ENCODE assay signal across 8 mouse cellular contexts in genomic region chr13:67451172-67452020, GRCm38 (mm10). TPM values are rescaled to one million over a fixed set of nuclear protein-coding genes. Genes with fewer than 3 reads are reported as not detected.
DNase-seq lines count a peak whose midpoint lies in the region; ATAC-seq and TF ChIP-seq lines count a peak whose summit lies in the region.

Zfp874a (minus strand) TSS chr13:67451624.

- TF ChIP-seq EP300 in CH12.LX (IDR thresholded peaks at IDR 0.05; ENCODE audit: low read length) = no peak
- TF ChIP-seq EP300 in heart, postnatal 0 days (IDR thresholded peaks at IDR 0.05; ENCODE audit: low read depth) = no peak

- peaks cover 2 to 17% of the 10 kb centered on the region in 2 experiments; a peak in 2 of 4 replicates for H3K4me1 ChIP-seq in CH12.LX (ENCODE audit: control insufficient read depth in 1 of 2, insufficient read depth in 2 of 2)
- H3K4me1 ChIP-seq in forebrain, embryonic 12.5 days = peaks cover 11% of the 10 kb centered on the region
- peaks cover 3% of the 10 kb centered on the region; the same call in 1 of the 2 replicates for H3K4me1 ChIP-seq in heart, postnatal 0 days (ENCODE audit: control insufficient read depth, insufficient read depth)
- H3K4me1 ChIP-seq in liver, embryonic 16.5 days (ENCODE audit: control insufficient read depth, low read depth, low read length) = no peaks in the 10 kb centered on the region; the same call in 1 of the 2 replicates
- H3K4me1 ChIP-seq in neural tube, embryonic 13.5 days (replicated peaks) = peaks cover 11% of the 10 kb centered on the region
- peaks cover 5% of the 10 kb centered on the region for H3K4me1 ChIP-seq in testis, adult 2 months (ENCODE audit: control insufficient read depth, insufficient read depth, low read length)

- TF ChIP-seq POLR2A in CH12.LX (IDR thresholded peaks at IDR 0.05; ENCODE audit: low read depth, low read length) = peak; percentile 42
- TF ChIP-seq POLR2A in testis, adult 2 months (IDR thresholded peaks at IDR 0.05; ENCODE audit: control insufficient read depth, low read depth, low read length) = no peak

- H3K4me2 ChIP-seq in CH12.LX (ENCODE audit: insufficient read depth, low read depth, poor library complexity, severe bottlenecking) = peak within 1 kb of the TSS; percentile 85
- peak within 1 kb of the TSS; percentile 75 for H3K4me2 ChIP-seq in forebrain, embryonic 12.5 days
- H3K4me2 ChIP-seq in heart, postnatal 0 days (ENCODE audit: low read depth, low read length) = peak within 1 kb of the TSS; percentile 71
- peak within 1 kb of the TSS; percentile 68 for H3K4me2 ChIP-seq in liver, embryonic 16.5 days (ENCODE audit: low read depth, low read length)
- peak within 1 kb of the TSS; percentile 65 for H3K4me2 ChIP-seq in neural tube, embryonic 13.5 days

- no peaks in the 10 kb centered on the region for H3K9me3 ChIP-seq in CH12.LX (replicated peaks; ENCODE audit: low read length)
- H3K9me3 ChIP-seq in forebrain, embryonic 12.5 days = no peaks in the 10 kb centered on the region
- no peaks in the 10 kb centered on the region for H3K9me3 ChIP-seq in heart, postnatal 0 days (replicated peaks; ENCODE audit: control insufficient read depth, low read length)
- no peaks in the 10 kb centered on the region for H3K9me3 ChIP-seq in liver, embryonic 16.5 days (replicated peaks; ENCODE audit: control insufficient read depth, low read length)
- H3K9me3 ChIP-seq in neural tube, embryonic 13.5 days = 0 out of 2 replicates have a peak, but pooled peaks cover 5% of the 10 kb centered on the region

- in situ Hi-C loops in CH12.LX (cut with MboI; ENCODE audit: low pct_ligation_motif_present, low pct_unique_long_range_greater_than_20kb, low sequenced_read_pairs) = no loop called here

- dilution Hi-C loops in CH12.LX (cut with MboI; ENCODE audit: extremely low pct_ligation_motif_present, extremely low pct_unique_long_range_greater_than_20kb, low sequenced_read_pairs) = no loop called here

- peak; percentile 95 for ATAC-seq in forebrain, embryonic 12.5 days (ENCODE audit: low FRiP score)
- ATAC-seq in heart, postnatal 0 days (ENCODE audit: insufficient read depth, low read depth) = peak; percentile 94
- peak; percentile 97 for ATAC-seq in liver, embryonic 16.5 days (ENCODE audit: low read depth)
- peak; percentile 97 for ATAC-seq in neural tube, embryonic 13.5 days (ENCODE audit: low read depth)

- H3K4me3 ChIP-seq in CH12.LX (replicated peaks in 1 of 3; ENCODE audit: low read depth in 2 of 3, low read length in 2 of 3, poor library complexity in 1 of 3) = peak within 1 kb of the TSS; percentile 64 to 85 (median 71)
- H3K4me3 ChIP-seq in forebrain, embryonic 12.5 days (replicated peaks) = peak within 1 kb of the TSS; percentile 54
- peak within 1 kb of the TSS; percentile 64 for H3K4me3 ChIP-seq in heart, postnatal 0 days (ENCODE audit: low read depth, low read length)
- peak within 1 kb of the TSS; percentile 73 for H3K4me3 ChIP-seq in liver, embryonic 16.5 days (ENCODE audit: low read depth, low read length)
- peak within 1 kb of the TSS; percentile 50 for H3K4me3 ChIP-seq in neural tube, embryonic 13.5 days
- peak within 1 kb of the TSS; percentile 90 for H3K4me3 ChIP-seq in testis, adult 2 months (ENCODE audit: control insufficient read depth, low read depth, low read length)

- 2% methylated on average over 20 of the region's 20 CpGs for WGBS in forebrain, embryonic 12.5 days
- WGBS in heart, postnatal 0 days = under 1% methylated on average over 20 of the region's 20 CpGs
- 2% methylated on average over 20 of the region's 20 CpGs for WGBS in liver, embryonic 16.5 days (ENCODE audit: insufficient replicate concordance)
- 2% methylated on average over 20 of the region's 20 CpGs for WGBS in neural tube, embryonic 13.5 days

- H3K36me3 ChIP-seq in CH12.LX (replicated peaks in 1 of 2; ENCODE audit: control insufficient read depth in 1 of 2, insufficient read depth in 1 of 2, low read length in 1 of 2) = peaks cover 6 to 18% of the 10 kb centered on the region in 2 experiments
- H3K36me3 ChIP-seq in forebrain, embryonic 12.5 days (replicated peaks) = no peaks in the 10 kb centered on the region; the same call in 1 of the 2 replicates
- H3K36me3 ChIP-seq in heart, postnatal 0 days (replicated peaks; ENCODE audit: control insufficient read depth, insufficient read depth, low read length) = peaks cover 12% of the 10 kb centered on the region
- H3K36me3 ChIP-seq in liver, embryonic 16.5 days (ENCODE audit: control insufficient read depth, insufficient read depth) = peaks cover 3% of the 10 kb centered on the region; the same call in 1 of the 2 replicates
- peaks cover 16% of the 10 kb centered on the region for H3K36me3 ChIP-seq in neural tube, embryonic 13.5 days
- no peaks in the 10 kb centered on the region for H3K36me3 ChIP-seq in testis, adult 2 months (ENCODE audit: control insufficient read depth, insufficient read depth, low read length)

- TF ChIP-seq CTCF in CH12.LX (conservative IDR thresholded peaks at IDR 0.05 in 1 of 2, IDR thresholded peaks at IDR 0.05 in 1 of 2; ENCODE audit: low read depth in 2 of 2, low read length in 2 of 2) = no peak
- TF ChIP-seq CTCF in heart, postnatal 0 days (IDR thresholded peaks at IDR 0.05; ENCODE audit: low read depth) = no peak
- TF ChIP-seq CTCF in testis, adult 2 months (IDR thresholded peaks at IDR 0.05; ENCODE audit: control insufficient read depth, insufficient read depth, insufficient replicate concordance, low read depth, low read length) = no peak

- no peak for TF ChIP-seq RAD21 in CH12.LX (IDR thresholded peaks at IDR 0.05; ENCODE audit: low read depth, low read length)

- peak within 1 kb of the TSS; percentile 56 for H3K9ac ChIP-seq in CH12.LX (ENCODE audit: insufficient read depth, low read depth)
- H3K9ac ChIP-seq in forebrain, embryonic 12.5 days = peak within 1 kb of the TSS; percentile 55
- peak within 1 kb of the TSS; percentile 47 for H3K9ac ChIP-seq in heart, postnatal 0 days (replicated peaks; ENCODE audit: low read depth, low read length)
- peak within 1 kb of the TSS; percentile 70 for H3K9ac ChIP-seq in liver, embryonic 16.5 days (ENCODE audit: low read depth, low read length)
- peak within 1 kb of the TSS; percentile 74 for H3K9ac ChIP-seq in neural tube, embryonic 13.5 days

- peak; percentile 85 for DNase-seq in CH12.LX (ENCODE audit: extremely low read depth)
- peak; percentile 77 for DNase-seq in c-Kit-positive CD71-positive TER-119-positive erythroid progenitor cells, embryonic 14.5 days (ENCODE audit: low spot score)
- DNase-seq in heart, postnatal 0 days (ENCODE audit: low spot score) = peak; percentile 81
- DNase-seq in kidney, postnatal 4 days = peak; percentile 91 to 92

- H3K27ac ChIP-seq in CH12.LX (ENCODE audit: insufficient read depth, low read depth) = no peak within 1 kb of the TSS
- H3K27ac ChIP-seq in forebrain, embryonic 12.5 days = no peak within 1 kb of the TSS
- H3K27ac ChIP-seq in heart, postnatal 0 days (ENCODE audit: low read depth) = peak within 1 kb of the TSS; percentile 63
- H3K27ac ChIP-seq in liver, embryonic 16.5 days (ENCODE audit: low read length) = peak within 1 kb of the TSS; percentile 72
- H3K27ac ChIP-seq in neural tube, embryonic 13.5 days (replicated peaks) = no peak within 1 kb of the TSS
- peak within 1 kb of the TSS; percentile 72 for H3K27ac ChIP-seq in testis, adult 2 months (ENCODE audit: control insufficient read depth, insufficient read depth, low read depth, low read length)

- no peaks in the 10 kb centered on the region; the same call in 1 of the 2 replicates for H3K79me2 ChIP-seq in CH12.LX (replicated peaks; ENCODE audit: control insufficient read depth, extremely low read depth, insufficient read depth, poor library complexity, severe bottlenecking)

- H3K27me3 ChIP-seq in CH12.LX (replicated peaks) = no peaks in the 10 kb centered on the region
- H3K27me3 ChIP-seq in forebrain, embryonic 12.5 days = no peaks in the 10 kb centered on the region
- H3K27me3 ChIP-seq in heart, postnatal 0 days (ENCODE audit: control insufficient read depth, insufficient read depth, low read length) = no peaks in the 10 kb centered on the region
- no peaks in the 10 kb centered on the region for H3K27me3 ChIP-seq in liver, embryonic 16.5 days (ENCODE audit: control insufficient read depth, insufficient read depth, low read depth, low read length)
- H3K27me3 ChIP-seq in neural tube, embryonic 13.5 days = no peaks in the 10 kb centered on the region
- no peaks in the 10 kb centered on the region for H3K27me3 ChIP-seq in testis, adult 2 months (ENCODE audit: control insufficient read depth, insufficient read depth, low read length)

TF ChIP-seq in CH12.LX, 34 proteins besides CTCF, POLR2A, EP300 and RAD21 (continues in another document):
- TF ChIP-seq CHD1 (IDR thresholded peaks at IDR 0.05; ENCODE audit: low read depth, low read length) (no peak), E2F4 (IDR thresholded peaks at IDR 0.05; ENCODE audit: insufficient replicate concordance, low read depth, low read length) (no peak), ZMIZ1 (IDR thresholded peaks at IDR 0.05; ENCODE audit: low read depth, low read length) (no peak), SMC3 (IDR thresholded peaks at IDR 0.05; ENCODE audit: low read depth, low read length) (no peak), MXI1 (IDR thresholded peaks at IDR 0.05; ENCODE audit: low read depth, low read length) (peak; percentile 93), KAT2A (IDR thresholded peaks at IDR 0.05; ENCODE audit: insufficient replicate concordance, low read length) (peak; percentile 74; the same call in 1 of the 2 replicates), TCF12 (IDR thresholded peaks at IDR 0.05; ENCODE audit: low read depth, low read length) (peak; percentile 53; the same call in 1 of the 2 replicates), GABPA (IDR thresholded peaks at IDR 0.05; ENCODE audit: insufficient replicate concordance, low read depth, low read length) (no peak; the same call in 1 of the 2 replicates), HCFC1 (IDR thresholded peaks at IDR 0.05; ENCODE audit: low read depth, low read length) (peak; percentile 93), ETS1 (conservative IDR thresholded peaks at IDR 0.05; ENCODE audit: low read depth, low read length) (no peak), MYC (IDR thresholded peaks at IDR 0.05; ENCODE audit: low read depth, low read length) (peak; percentile 45; the same call in 1 of the 2 replicates), JUND (conservative IDR thresholded peaks at IDR 0.05; ENCODE audit: low read depth, low read length) (peak; percentile 66)

RNA-seq across cellular contexts. Expression of gene Zfp874a, which starts in this region (rescaled TPM):
- total RNA-seq in CH12.LX (2012; rRNA removed) (7.1 and 7.6 TPM in 2 replicates), CH12.LX (2014; rRNA removed) (16.8 and 23.6 TPM in 2 replicates)
- polyA plus RNA-seq in CH12.LX (2012; ENCODE audit: insufficient read length, low read depth) = 6.1 and 6.5 TPM in 2 replicates
- polyA plus RNA-seq in forebrain, embryonic 12.5 days (2016; fragmentation: Nextera tagmentation; extraction: Ambion mirVana) = 6.3 and 6.5 TPM in 2 replicates
- 0.70 and 6.4 TPM in 2 replicates for total RNA-seq in heart, postnatal 0 days (2014; rRNA removed; ENCODE audit: low replicate concordance)
- polyA plus RNA-seq in heart, postnatal 0 days (2015; fragmentation: Nextera tagmentation; extraction: Ambion mirVana) = 3.6 and 4.2 TPM in 2 replicates
- 7.3 and 7.7 TPM in 2 replicates for polyA plus RNA-seq in liver, embryonic 16.5 days (2015; fragmentation: Nextera tagmentation; extraction: Ambion mirVana)
- polyA plus RNA-seq in neural tube, embryonic 13.5 days (2015; fragmentation: Nextera tagmentation; extraction: Ambion mirVana) = 5.6 and 6.5 TPM in 2 replicates
- 0.65 and 0.70 TPM in 2 replicates for polyA plus RNA-seq in testis, adult 2 months (2012; rRNA removed)

Comparison
In these comparisons a context has a peak if more than half of its experiments do, and no peak if none do; other contexts are left out.
1. H3K27ac ChIP-seq: peak in heart, postnatal 0 days (single experiment), liver, embryonic 16.5 days (single experiment) and testis, adult 2 months (single experiment); none in CH12.LX (single experiment), forebrain, embryonic 12.5 days (single experiment) and neural tube, embryonic 13.5 days (single experiment).
2. Peak in every context shown above with its lines, with median percentiles within 50 percentile points of each other: DNase-seq, H3K4me2 ChIP-seq, H3K4me3 ChIP-seq, H3K9ac ChIP-seq and ATAC-seq.